Mouse (Mus musculus): ENCODE data around the gene Arl5a. TPM values are rescaled to one million over a fixed set of nuclear protein-coding genes. Genes with fewer than 3 reads are reported as not detected.
A peak's percentile ranks its signal among the peaks of the same experiment; 100 is the strongest.

Gene Arl5a
- polyA plus RNA-seq, 1 experiment: 106 TPM

DNA sequence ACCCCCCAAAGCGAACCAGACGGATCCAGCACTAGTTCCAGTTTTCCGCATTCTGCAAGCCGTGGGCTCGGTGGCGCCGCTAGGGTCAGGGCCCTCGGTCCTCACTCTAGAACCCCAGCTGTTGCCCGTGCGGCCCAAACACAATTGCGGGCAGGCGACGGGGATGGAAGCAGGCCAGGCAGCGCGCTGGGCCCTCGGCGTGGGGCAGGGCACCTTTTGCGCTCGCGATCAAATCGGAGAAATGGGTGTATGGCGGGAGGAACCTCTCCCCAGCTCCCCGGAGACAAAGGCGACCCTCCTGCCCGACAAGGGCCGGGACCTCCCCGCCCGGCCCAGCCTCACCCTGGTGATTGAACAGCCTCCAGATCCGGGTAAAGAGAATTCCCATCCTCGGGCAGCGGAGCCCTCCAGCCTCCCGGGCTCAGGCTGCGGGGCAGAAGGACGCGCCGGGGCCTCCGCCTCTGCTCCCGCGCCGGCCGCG, 413 bp downstream of the Arl5a start:
- H3K4me1 ChIP-seq (ENCODE audit: control insufficient read depth, insufficient read depth, low read length): peaks cover 13% of the 10 kb centered on the region
- peak overlapping the region; percentile 62 for H3K27ac ChIP-seq (ENCODE audit: insufficient read depth, low read length)
- no peak for TF ChIP-seq CTCF (IDR thresholded peaks at IDR 0.05; ENCODE audit: borderline replicate concordance, insufficient read depth, low read length)
- peak; percentile 33; the same call in 1 of the 2 replicates for TF ChIP-seq POLR2A (IDR thresholded peaks at IDR 0.05; ENCODE audit: low read depth, low read length)
- peak overlapping the region; percentile 93 for H3K4me3 ChIP-seq (ENCODE audit: insufficient read depth, low read length)

DNA sequence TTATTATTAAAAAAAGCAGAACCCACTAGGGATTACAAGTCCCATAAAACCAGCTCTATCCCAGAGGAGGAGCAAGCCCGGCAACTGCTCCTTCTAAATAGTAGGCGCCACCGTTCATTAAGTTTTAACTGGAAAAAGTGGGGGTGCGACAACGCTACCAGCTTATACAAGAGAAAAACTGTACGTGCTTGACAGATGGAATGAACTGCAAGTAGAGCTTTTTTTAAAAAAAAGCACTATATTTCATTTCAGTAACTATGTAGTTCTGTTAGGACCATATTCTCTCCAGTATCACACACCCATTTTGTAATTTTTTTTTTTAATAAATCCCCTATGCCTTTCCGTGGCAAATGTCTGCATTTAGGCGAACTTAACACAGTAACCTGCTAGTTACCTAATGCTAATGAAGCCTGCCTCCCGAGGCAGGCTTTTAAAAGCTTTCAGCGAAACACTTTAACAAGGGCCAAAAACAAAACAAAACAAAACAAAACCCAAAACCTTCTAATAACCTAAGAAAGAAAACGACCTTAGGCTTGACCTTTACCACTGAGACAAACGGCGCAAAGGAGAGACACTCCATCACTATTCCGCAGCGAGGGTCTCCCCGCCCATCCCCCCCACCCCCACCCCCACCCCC, 972 bp downstream of the Arl5a start:
- Histone ChIP-seq H3K4me1 (ENCODE audit: control insufficient read depth, insufficient read depth, low read length) (peaks cover 13% of the 10 kb centered on the region), H3K27ac (ENCODE audit: insufficient read depth, low read length) (peak overlapping the region; percentile 44), H3K4me3 (ENCODE audit: insufficient read depth, low read length) (peak overlapping the region; percentile 93)
- TF ChIP-seq POLR2A (IDR thresholded peaks at IDR 0.05; ENCODE audit: low read depth, low read length) (no peak), CTCF (IDR thresholded peaks at IDR 0.05; ENCODE audit: borderline replicate concordance, insufficient read depth, low read length) (no peak)

GRCm38 (mm10) chr2:52422871-52423610, 1.7 kb downstream of the Arl5a start:
- Histone ChIP-seq H3K27ac (ENCODE audit: insufficient read depth, low read length) (no peak overlapping the region), H3K4me1 (ENCODE audit: control insufficient read depth, insufficient read depth, low read length) (peaks cover 13% of the 10 kb centered on the region), H3K4me3 (ENCODE audit: insufficient read depth, low read length) (peak overlapping the region; percentile 93)
- TF ChIP-seq POLR2A (IDR thresholded peaks at IDR 0.05; ENCODE audit: low read depth, low read length): no peak
- TF ChIP-seq CTCF (IDR thresholded peaks at IDR 0.05; ENCODE audit: borderline replicate concordance, insufficient read depth, low read length): no peak

DNA sequence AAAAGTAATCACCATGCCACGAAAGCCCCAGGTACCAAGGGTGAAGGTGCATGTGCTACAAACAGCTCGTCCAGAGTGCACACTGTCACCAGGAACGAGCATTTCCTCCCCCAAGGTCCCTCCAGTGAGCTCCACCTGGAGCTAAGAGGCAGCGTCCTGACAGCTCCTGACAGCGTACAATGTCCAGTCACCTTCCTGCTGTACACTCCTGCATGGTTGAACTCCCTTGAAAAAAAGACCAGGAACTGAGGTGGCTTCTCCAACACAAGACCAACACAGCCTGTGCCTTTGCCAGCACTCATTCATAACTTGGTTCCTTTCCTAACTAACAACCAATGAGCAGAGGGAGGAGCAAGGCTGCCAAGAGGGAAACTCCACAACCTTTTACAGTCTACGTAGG, 3.5 kb downstream of the Arl5a start:
- Histone ChIP-seq H3K4me3 (ENCODE audit: insufficient read depth, low read length) (no peak overlapping the region), H3K4me1 (ENCODE audit: control insufficient read depth, insufficient read depth, low read length) (peaks cover 7% of the 10 kb centered on the region), H3K27ac (ENCODE audit: insufficient read depth, low read length) (no peak overlapping the region)
- TF ChIP-seq CTCF (IDR thresholded peaks at IDR 0.05; ENCODE audit: borderline replicate concordance, insufficient read depth, low read length): no peak

- peaks cover 5% of the 10 kb centered on the region for H3K4me1 ChIP-seq (ENCODE audit: control insufficient read depth, insufficient read depth, low read length)
- no peak overlapping the region for H3K4me3 ChIP-seq (ENCODE audit: insufficient read depth, low read length)
- TF ChIP-seq CTCF (IDR thresholded peaks at IDR 0.05; ENCODE audit: borderline replicate concordance, insufficient read depth, low read length): no peak
- no peak for TF ChIP-seq POLR2A (IDR thresholded peaks at IDR 0.05; ENCODE audit: low read depth, low read length)
- H3K27ac ChIP-seq (ENCODE audit: insufficient read depth, low read length): no peak overlapping the region
These were observed 4.5 kb downstream of the Arl5a start for GRCm38 (mm10) chr2:52420001-52420710.

DNA sequence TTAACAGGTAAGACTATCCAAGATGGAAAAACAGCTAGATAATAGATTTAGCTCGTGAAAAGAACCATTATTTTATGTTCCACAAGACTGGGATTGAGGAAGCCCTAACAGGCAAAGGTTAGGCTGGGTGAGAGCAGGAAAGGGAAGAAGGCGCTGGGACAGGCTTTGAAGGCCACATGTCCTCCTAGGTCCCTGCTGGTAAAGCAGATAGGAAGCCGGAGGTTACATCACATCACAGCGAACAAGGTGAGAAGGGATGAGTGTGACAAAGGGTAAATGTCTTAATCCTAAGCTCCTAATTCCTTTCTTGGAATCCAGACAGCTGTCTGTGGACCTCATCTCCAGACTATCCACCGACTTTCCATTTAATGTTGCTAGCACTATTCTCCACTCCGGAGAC, 5.4 kb downstream of the Arl5a start:
- Histone ChIP-seq H3K4me3 (ENCODE audit: insufficient read depth, low read length) (no peak overlapping the region), H3K4me1 (ENCODE audit: control insufficient read depth, insufficient read depth, low read length) (peaks cover 5% of the 10 kb centered on the region), H3K27ac (ENCODE audit: insufficient read depth, low read length) (no peak overlapping the region)
- TF ChIP-seq CTCF (IDR thresholded peaks at IDR 0.05; ENCODE audit: borderline replicate concordance, insufficient read depth, low read length) (no peak), POLR2A (IDR thresholded peaks at IDR 0.05; ENCODE audit: low read depth, low read length) (no peak)

DNA sequence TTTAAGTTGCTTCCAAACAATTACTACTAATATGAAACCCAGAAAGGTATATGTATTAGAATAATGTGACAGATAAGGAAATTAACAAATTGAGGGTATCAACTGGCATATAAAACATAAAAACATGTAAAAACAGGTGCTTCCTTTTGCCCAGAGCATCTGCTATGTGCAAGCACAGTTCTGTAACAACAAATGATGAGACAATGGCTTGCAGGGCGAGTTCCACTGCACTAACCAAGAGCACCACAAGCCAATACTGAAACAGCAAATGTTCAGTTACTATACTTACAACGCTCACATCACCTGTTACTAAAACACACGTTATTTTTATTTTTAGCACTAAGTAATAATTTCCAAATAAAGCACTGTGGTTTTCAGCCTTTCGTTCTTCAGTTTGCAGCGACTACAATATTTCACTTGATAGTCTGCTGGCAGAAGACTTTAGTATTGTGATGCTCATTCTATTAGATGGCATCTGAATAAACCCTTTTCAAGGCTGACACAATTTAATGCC, 12.1 kb downstream of the Arl5a start:
- H3K4me3 ChIP-seq (ENCODE audit: insufficient read depth, low read length): no peak overlapping the region
- TF ChIP-seq POLR2A (IDR thresholded peaks at IDR 0.05; ENCODE audit: low read depth, low read length) (no peak), CTCF (IDR thresholded peaks at IDR 0.05; ENCODE audit: borderline replicate concordance, insufficient read depth, low read length) (no peak)
- H3K4me1 ChIP-seq (ENCODE audit: control insufficient read depth, insufficient read depth, low read length): no peaks in the 10 kb centered on the region
- H3K27ac ChIP-seq (ENCODE audit: insufficient read depth, low read length): no peak overlapping the region

DNA sequence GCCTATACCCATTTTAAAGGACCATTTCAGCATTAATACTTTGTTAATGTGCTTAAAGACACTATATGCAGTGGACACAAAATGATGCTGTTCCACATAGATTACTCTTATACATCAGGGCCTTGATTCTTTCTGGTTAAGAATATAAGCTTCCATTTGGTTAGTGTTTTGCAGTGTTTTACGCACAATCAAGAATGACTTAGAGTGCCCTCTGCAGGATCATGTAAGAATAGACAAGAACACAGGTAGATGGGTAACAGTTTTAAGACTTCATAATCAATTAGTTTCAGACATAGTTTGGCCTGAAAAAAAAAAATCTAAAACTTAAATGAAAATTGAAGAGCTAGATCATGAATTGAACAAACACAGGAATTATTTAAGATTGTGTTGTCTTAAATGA, 18.2 kb downstream of the Arl5a start:
- TF ChIP-seq CTCF (IDR thresholded peaks at IDR 0.05; ENCODE audit: borderline replicate concordance, insufficient read depth, low read length) (no peak), POLR2A (IDR thresholded peaks at IDR 0.05; ENCODE audit: low read depth, low read length) (no peak)
- no peaks in the 10 kb centered on the region for H3K4me1 ChIP-seq (ENCODE audit: control insufficient read depth, insufficient read depth, low read length)
- H3K4me3 ChIP-seq (ENCODE audit: insufficient read depth, low read length): no peak overlapping the region
- no peak overlapping the region for H3K27ac ChIP-seq (ENCODE audit: insufficient read depth, low read length)

- Histone ChIP-seq H3K4me3 (ENCODE audit: insufficient read depth, low read length) (no peak overlapping the region), H3K27ac (ENCODE audit: insufficient read depth, low read length) (no peak overlapping the region), H3K4me1 (ENCODE audit: control insufficient read depth, insufficient read depth, low read length) (no peaks in the 10 kb centered on the region)
- TF ChIP-seq CTCF (IDR thresholded peaks at IDR 0.05; ENCODE audit: borderline replicate concordance, insufficient read depth, low read length): no peak
These were observed 19.5 kb downstream of the Arl5a start for GRCm38 (mm10) chr2:52405238-52405637.
